Mouse (Mus musculus): Measurements from ENCODE around the gene Tcf7. TPM values are rescaled to one million over a fixed set of nuclear protein-coding genes. Genes with fewer than 3 reads are reported as not detected.

Tcf7 gene
- polyA plus RNA-seq, 1 experiment from 2014 or later: 27.7 TPM

GRCm38 (mm10) chr11:52231606-52232541, 50.9 kb downstream of the Tcf7 start, which contains the start of gene Skp1a:
Skp1a (plus strand) TSS chr11:52231995.
- Histone ChIP-seq H3K4me1 (ENCODE audit: control insufficient read depth, insufficient read depth, low read length) (peaks cover 16% of the 10 kb centered on the region), H3K4me3 (ENCODE audit: low read depth, low read length) (peak within 1 kb of the TSS; percentile 66), H3K27ac (replicated peaks; ENCODE audit: low read depth, low read length) (peak within 1 kb of the TSS; percentile 97), H3K9me3 (ENCODE audit: control insufficient read depth, low read length) (no peaks in the 10 kb centered on the region), H3K4me2 (ENCODE audit: low read depth, low read length) (peak within 1 kb of the TSS; percentile 67), H3K9ac (ENCODE audit: low read depth, low read length) (peak within 1 kb of the TSS; percentile 97), H3K36me3 (ENCODE audit: control insufficient read depth, insufficient read depth, low read length) (0 out of 2 replicates have a peak, but pooled peaks cover 4% of the 10 kb centered on the region), H3K27me3 (replicated peaks; ENCODE audit: control insufficient read depth, insufficient read depth, low read length) (no peaks in the 10 kb centered on the region)
- DNase-seq (ENCODE audit: low spot score) (peak; percentile 96), ATAC-seq (ENCODE audit: low read depth) (peak; percentile 91)
- under 1% methylated on average over 59 of the region's 87 CpGs for WGBS

GRCm38 (mm10) chr11:52230694-52231093, 52.1 kb downstream of the Tcf7 start:
- DNase-seq (ENCODE audit: low spot score) (no peak), ATAC-seq (ENCODE audit: low read depth) (no peak)
- Histone ChIP-seq H3K4me2 (ENCODE audit: low read depth, low read length) (peak overlapping the region; percentile 67), H3K9me3 (ENCODE audit: control insufficient read depth, low read length) (no peaks in the 10 kb centered on the region), H3K4me3 (ENCODE audit: low read depth, low read length) (peak overlapping the region; percentile 66; the same call in 1 of the 2 replicates), H3K27me3 (replicated peaks; ENCODE audit: control insufficient read depth, insufficient read depth, low read length) (no peaks in the 10 kb centered on the region), H3K36me3 (ENCODE audit: control insufficient read depth, insufficient read depth, low read length) (0 out of 2 replicates have a peak, but pooled peaks cover under 1% of the 10 kb centered on the region), H3K9ac (ENCODE audit: low read depth, low read length) (peak overlapping the region; percentile 97; the same call in 1 of the 2 replicates), H3K4me1 (ENCODE audit: control insufficient read depth, insufficient read depth, low read length) (peaks cover 16% of the 10 kb centered on the region), H3K27ac (replicated peaks; ENCODE audit: low read depth, low read length) (peak overlapping the region; percentile 97)
- 60% methylated on average over 5 of the region's 5 CpGs for WGBS

GRCm38 (mm10) chr11:52228722-52229448, 53.9 kb downstream of the Tcf7 start:
- Histone ChIP-seq H3K4me1 (ENCODE audit: control insufficient read depth, insufficient read depth, low read length) (peaks cover 11% of the 10 kb centered on the region), H3K4me3 (ENCODE audit: low read depth, low read length) (no peak overlapping the region), H3K4me2 (ENCODE audit: low read depth, low read length) (no peak overlapping the region), H3K9me3 (ENCODE audit: control insufficient read depth, low read length) (no peaks in the 10 kb centered on the region), H3K27ac (replicated peaks; ENCODE audit: low read depth, low read length) (no peak overlapping the region), H3K9ac (ENCODE audit: low read depth, low read length) (no peak overlapping the region; the same call in 1 of the 2 replicates), H3K36me3 (ENCODE audit: control insufficient read depth, insufficient read depth, low read length) (no peaks in the 10 kb centered on the region), H3K27me3 (replicated peaks; ENCODE audit: control insufficient read depth, insufficient read depth, low read length) (no peaks in the 10 kb centered on the region)
- WGBS: 65% methylated on average over 7 of the region's 7 CpGs
- DNase-seq (ENCODE audit: low spot score) (no peak), ATAC-seq (ENCODE audit: low read depth) (no peak)

GRCm38 (mm10) chr11:52227466-52228226, 55.2 kb downstream of the Tcf7 start:
- Histone ChIP-seq H3K36me3 (ENCODE audit: control insufficient read depth, insufficient read depth, low read length) (no peaks in the 10 kb centered on the region), H3K9ac (ENCODE audit: low read depth, low read length) (0 out of 2 replicates have a peak overlapping the region, but pooled peaks have one; percentile 19), H3K27ac (replicated peaks; ENCODE audit: low read depth, low read length) (no peak overlapping the region), H3K27me3 (replicated peaks; ENCODE audit: control insufficient read depth, insufficient read depth, low read length) (no peaks in the 10 kb centered on the region), H3K9me3 (ENCODE audit: control insufficient read depth, low read length) (no peaks in the 10 kb centered on the region), H3K4me1 (ENCODE audit: control insufficient read depth, insufficient read depth, low read length) (peaks cover 5% of the 10 kb centered on the region), H3K4me3 (ENCODE audit: low read depth, low read length) (no peak overlapping the region), H3K4me2 (ENCODE audit: low read depth, low read length) (no peak overlapping the region)
- DNase-seq (ENCODE audit: low spot score): no peak
- no peak for ATAC-seq (ENCODE audit: low read depth)
- WGBS: 80% methylated on average over 13 of the region's 13 CpGs

GRCm38 (mm10) chr11:52227053-52227452, 55.8 kb downstream of the Tcf7 start:
- Histone ChIP-seq H3K9me3 (ENCODE audit: control insufficient read depth, low read length) (no peaks in the 10 kb centered on the region), H3K36me3 (ENCODE audit: control insufficient read depth, insufficient read depth, low read length) (no peaks in the 10 kb centered on the region), H3K27ac (replicated peaks; ENCODE audit: low read depth, low read length) (no peak overlapping the region), H3K4me3 (ENCODE audit: low read depth, low read length) (no peak overlapping the region), H3K4me1 (ENCODE audit: control insufficient read depth, insufficient read depth, low read length) (peaks cover 5% of the 10 kb centered on the region), H3K27me3 (replicated peaks; ENCODE audit: control insufficient read depth, insufficient read depth, low read length) (no peaks in the 10 kb centered on the region), H3K9ac (ENCODE audit: low read depth, low read length) (peak overlapping the region; percentile 19; the same call in 1 of the 2 replicates), H3K4me2 (ENCODE audit: low read depth, low read length) (no peak overlapping the region)
- ATAC-seq (ENCODE audit: low read depth): no peak
- DNase-seq (ENCODE audit: low spot score): no peak
- WGBS: 55% methylated on average over 3 of the region's 3 CpGs

- Histone ChIP-seq H3K4me1 (ENCODE audit: control insufficient read depth, insufficient read depth, low read length) (peaks cover 4% of the 10 kb centered on the region), H3K9ac (ENCODE audit: low read depth, low read length) (no peak overlapping the region), H3K4me3 (ENCODE audit: low read depth, low read length) (no peak overlapping the region), H3K9me3 (ENCODE audit: control insufficient read depth, low read length) (no peaks in the 10 kb centered on the region), H3K27ac (replicated peaks; ENCODE audit: low read depth, low read length) (no peak overlapping the region), H3K4me2 (ENCODE audit: low read depth, low read length) (no peak overlapping the region), H3K27me3 (replicated peaks; ENCODE audit: control insufficient read depth, insufficient read depth, low read length) (no peaks in the 10 kb centered on the region), H3K36me3 (ENCODE audit: control insufficient read depth, insufficient read depth, low read length) (no peaks in the 10 kb centered on the region)
- ATAC-seq (ENCODE audit: low read depth): no peak
- 54% methylated on average over 3 of the region's 3 CpGs for WGBS
- no peak for DNase-seq (ENCODE audit: low spot score)
These were observed 56.7 kb downstream of the Tcf7 start for GRCm38 (mm10) chr11:52225986-52226599.

GRCm38 (mm10) chr11:52223968-52224682, 58.7 kb downstream of the Tcf7 start:
- Histone ChIP-seq H3K9me3 (ENCODE audit: control insufficient read depth, low read length) (no peaks in the 10 kb centered on the region), H3K4me2 (ENCODE audit: low read depth, low read length) (peak overlapping the region; percentile 47), H3K4me3 (ENCODE audit: low read depth, low read length) (peak overlapping the region; percentile 14; the same call in 1 of the 2 replicates), H3K36me3 (ENCODE audit: control insufficient read depth, insufficient read depth, low read length) (no peaks in the 10 kb centered on the region), H3K27ac (replicated peaks; ENCODE audit: low read depth, low read length) (no peak overlapping the region), H3K27me3 (replicated peaks; ENCODE audit: control insufficient read depth, insufficient read depth, low read length) (no peaks in the 10 kb centered on the region), H3K4me1 (ENCODE audit: control insufficient read depth, insufficient read depth, low read length) (no peaks in the 10 kb centered on the region), H3K9ac (ENCODE audit: low read depth, low read length) (no peak overlapping the region)
- DNase-seq (ENCODE audit: low spot score) (peak; percentile 94), ATAC-seq (ENCODE audit: low read depth) (peak; percentile 74)
- 13% methylated on average over 19 of the region's 19 CpGs for WGBS
